Mouse (Mus musculus) layer of hippocampus, adult 9-11 months (tissue): ENCODE measurements at regions not wholly inside any gene's neighbourhood (a gene's known extent, or its start where the extent isn't known, plus 50 kb on each side); places are given as distances from the start of the nearest gene placed in this dataset.

Experiments
- DNase-seq: peaks from one replicate; pipeline ENCODE4 v3.0.0; 2022

DNA sequence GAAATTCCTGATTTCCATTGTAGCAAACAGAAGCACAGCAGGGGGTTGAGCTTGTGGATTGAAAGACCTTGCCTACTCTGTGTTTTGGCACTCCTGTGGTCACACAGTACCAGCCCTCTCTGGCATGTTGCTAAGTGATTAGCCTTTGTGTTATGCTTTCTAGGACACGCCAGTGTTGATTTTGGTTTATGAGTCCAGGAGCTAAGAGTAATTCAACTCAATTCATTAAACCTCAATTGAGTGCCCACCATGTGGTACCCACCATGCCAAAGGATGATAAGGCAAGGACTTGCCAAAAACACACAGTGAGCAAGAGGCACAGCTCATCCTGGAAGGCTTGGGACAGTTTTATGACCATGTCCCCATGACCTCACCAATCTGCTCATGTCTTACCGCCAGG lies 221.1 kb upstream of the Sox14 start:
- no peak for DNase-seq

- no peak for DNase-seq
These were observed 219.6 kb upstream of the Sox14 start for GRCm38 (mm10) chr9:100095559-100095959.

GRCm38 (mm10) chr9:100094956-100095558 lies 219.1 kb upstream of the Sox14 start:
- DNase-seq = no peak

DNA sequence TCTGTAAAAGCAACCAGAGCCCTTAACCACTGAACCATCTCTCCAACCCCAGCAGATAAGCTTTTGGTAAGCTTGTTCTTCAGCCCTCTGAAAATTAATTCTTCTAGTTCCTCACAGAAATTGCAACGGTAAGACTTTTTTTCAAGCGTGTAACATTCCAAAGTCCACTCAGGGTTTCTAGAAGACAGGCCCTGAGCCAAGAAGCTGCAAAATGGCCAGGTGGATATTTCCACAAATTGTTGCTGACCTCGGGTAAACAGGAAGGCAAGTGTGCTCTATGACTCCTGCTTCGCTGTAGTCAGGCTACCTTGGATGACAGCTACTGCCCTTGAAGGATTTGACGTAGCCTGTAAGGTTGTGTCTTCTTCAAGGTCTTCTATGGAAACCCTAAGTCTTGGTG lies 195.2 kb upstream of the Sox14 start:
- DNase-seq = no peak

DNA sequence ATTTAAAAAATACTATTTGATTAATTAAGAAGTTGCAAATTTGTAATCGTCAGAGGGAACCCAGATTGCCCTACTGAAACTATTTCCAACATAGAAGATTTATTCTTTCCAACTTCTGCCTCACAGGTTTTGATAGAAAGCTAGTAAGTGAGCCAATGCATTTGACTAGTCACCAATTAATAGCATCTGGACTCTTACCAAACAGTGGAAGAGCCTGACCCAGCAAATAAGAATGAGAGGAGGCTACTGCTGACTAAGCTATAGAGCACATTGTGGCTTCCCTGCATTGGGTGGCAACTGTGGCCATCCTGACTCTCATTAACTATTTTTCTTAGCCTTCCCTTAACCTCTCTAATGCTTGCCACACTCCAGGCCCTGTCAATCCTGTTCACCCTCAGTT lies 182.6 kb upstream of the Sox14 start:
- DNase-seq = no peak

- DNase-seq = no peak
These were observed 170.3 kb upstream of the Sox14 start for GRCm38 (mm10) chr9:100046213-100046807.

DNA sequence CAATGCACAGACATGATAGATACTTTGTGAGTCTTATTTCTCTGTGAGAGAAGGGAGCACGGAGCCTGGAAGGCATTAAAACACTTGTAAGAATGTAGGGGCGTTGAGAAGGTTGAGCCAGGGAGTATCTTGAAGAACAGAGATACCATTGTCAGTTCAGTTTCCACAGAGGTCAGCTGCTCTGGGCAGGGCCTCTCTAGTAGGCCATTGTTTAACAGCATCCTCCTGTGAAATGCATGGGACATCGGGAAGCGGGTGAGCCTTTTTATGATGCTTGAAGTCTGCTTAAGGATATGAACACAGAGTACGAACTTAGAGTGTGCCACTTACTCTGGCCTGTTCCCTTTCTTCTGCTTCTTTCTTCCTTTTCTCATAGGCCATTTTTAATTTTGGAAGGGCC lies 169.7 kb upstream of the Sox14 start:
- DNase-seq = no peak

GRCm38 (mm10) chr9:100041776-100042175 lies 165.8 kb upstream of the Sox14 start:
- DNase-seq = no peak

- DNase-seq = no peak
These were observed 147.7 kb upstream of the Sox14 start for GRCm38 (mm10) chr9:100023641-100024040.

- DNase-seq = no peak
These were observed 146.1 kb upstream of the Sox14 start for GRCm38 (mm10) chr9:100022035-100022434.

- no peak for DNase-seq
These were observed 119.2 kb upstream of the Sox14 start for GRCm38 (mm10) chr9:99995204-99995603.

DNA sequence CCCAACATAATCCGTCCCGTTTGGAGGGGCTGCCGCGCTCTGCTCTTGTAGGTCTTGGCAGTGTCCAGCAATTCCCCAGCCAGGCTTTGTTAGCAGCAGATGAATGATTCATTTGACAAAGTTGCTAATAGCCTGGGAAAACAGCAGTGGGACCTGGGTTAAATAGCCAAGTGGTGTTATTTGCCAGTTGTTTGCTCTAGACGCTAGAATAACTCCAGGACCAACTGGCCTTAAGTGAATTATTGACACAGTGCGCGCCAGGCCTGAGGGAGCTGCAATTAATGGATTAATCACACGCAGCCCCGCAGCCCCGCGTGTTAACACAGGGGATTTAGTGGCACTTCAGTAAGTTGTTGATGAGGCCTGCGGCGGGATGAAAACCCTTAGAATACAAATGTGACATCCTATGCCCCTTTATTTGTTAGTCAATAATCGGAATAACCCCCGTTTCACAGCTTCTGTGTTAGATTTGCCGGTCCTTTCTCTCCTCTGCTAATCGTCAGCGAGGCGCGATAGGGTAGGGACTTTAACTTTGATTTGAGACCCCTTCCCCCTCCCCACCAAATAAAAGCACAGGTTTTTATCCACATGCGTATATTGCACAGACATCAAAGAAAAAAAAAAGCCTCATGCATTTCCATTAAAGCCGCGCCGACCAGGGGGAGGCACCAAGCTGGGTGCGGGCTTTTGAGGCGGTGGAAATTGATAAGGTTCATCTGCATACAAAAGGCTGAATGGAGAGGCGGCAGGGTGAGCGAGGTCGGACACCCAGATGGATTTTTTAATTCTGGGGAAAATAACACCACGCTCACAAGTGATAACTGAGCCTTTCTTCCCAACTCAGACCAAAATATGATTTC lies 118.5 kb upstream of the Sox14 start:
- peak; percentile 9 for DNase-seq

DNA sequence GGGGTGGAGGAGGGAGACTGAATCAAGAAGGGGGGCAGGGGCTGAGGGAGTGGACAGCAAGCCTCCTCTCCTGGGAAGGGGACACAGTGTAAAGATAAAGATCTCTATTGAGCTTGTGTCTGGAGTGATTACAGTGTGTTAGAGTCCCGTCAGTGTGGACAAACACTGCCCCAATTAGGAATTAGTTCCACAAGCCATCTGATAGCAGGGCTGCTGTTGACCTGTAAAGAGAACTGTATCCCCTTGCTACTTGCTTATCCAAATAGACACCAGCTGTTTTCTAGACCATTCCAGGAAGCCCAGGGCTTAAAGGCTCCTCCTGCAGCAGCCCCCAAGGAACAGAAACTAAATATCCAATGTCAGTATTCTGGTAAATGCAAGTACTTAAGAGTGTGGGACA lies 111.4 kb upstream of the Sox14 start:
- no peak for DNase-seq

GRCm38 (mm10) chr9:99980734-99981133 lies 104.8 kb upstream of the Sox14 start:
- DNase-seq = no peak

DNA sequence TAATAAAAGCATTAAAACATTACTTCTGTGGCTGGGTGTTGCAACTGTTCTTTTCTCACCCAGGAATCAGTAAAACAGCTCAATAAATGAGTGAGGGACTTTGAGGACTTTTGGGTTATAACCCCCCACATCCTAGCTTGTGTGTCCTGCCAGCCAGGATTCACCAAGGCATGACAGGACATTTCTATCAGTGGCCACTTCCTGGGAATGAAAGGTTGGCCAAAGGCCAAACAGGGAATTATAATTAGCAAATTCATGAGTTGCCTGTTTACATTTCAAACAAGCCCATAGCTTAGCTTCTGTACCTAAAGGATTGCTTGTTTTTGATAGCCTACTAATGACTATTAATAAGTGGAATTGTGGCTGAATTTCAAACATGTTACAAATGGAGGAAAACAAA lies 85.6 kb upstream of the Sox14 start:
- DNase-seq = no peak

- no peak for DNase-seq
These were observed 78.8 kb upstream of the Sox14 start for GRCm38 (mm10) chr9:99954720-99955119.

- DNase-seq = no peak
These were observed 78.2 kb upstream of the Sox14 start for GRCm38 (mm10) chr9:99954038-99954618.
